Mouse (Mus musculus): Measurements from ENCODE around the gene Cpsf6. TPM values are rescaled to one million over a fixed set of nuclear protein-coding genes. Genes with fewer than 3 reads are reported as not detected.

The Cpsf6 gene
- polyA plus RNA-seq, 1 experiment from 2014 or later, result 93.0 TPM

GRCm38 (mm10) chr10:117406843-117407733 lies 27.3 kb upstream of the Cpsf6 start:
- Histone ChIP-seq H3K4me2 (ENCODE audit: low read length) (no peak overlapping the region), H3K4me3 (ENCODE audit: control insufficient read depth in 1 of 2, insufficient read depth in 1 of 2, low read depth in 1 of 2, low read length in 2 of 2) (no peak overlapping the region), H3K27me3 (ENCODE audit: control insufficient read depth, insufficient read depth, low read length) (no peaks in the 10 kb centered on the region), H3K27ac (replicated peaks in 1 of 2; ENCODE audit: control insufficient read depth in 1 of 2, insufficient read depth in 1 of 2, low read depth in 2 of 2, low read length in 2 of 2) (no peak overlapping the region), H3K4me1 (ENCODE audit: control insufficient read depth in 2 of 2, insufficient read depth in 2 of 2, low read length in 2 of 2) (peaks cover 4 to 6% of the 10 kb centered on the region in 2 experiments; a peak in 2 of 4 replicates), H3K9me3 (ENCODE audit: control insufficient read depth, low read length) (no peaks in the 10 kb centered on the region), H3K9ac (ENCODE audit: low read length) (no peak overlapping the region), H3K36me3 (ENCODE audit: control insufficient read depth, insufficient read depth, low read length) (no peaks in the 10 kb centered on the region)
- ATAC-seq (ENCODE audit: insufficient number of reproducible peaks, insufficient read depth, low FRiP score, low read depth), result no peak
- 87% methylated on average over 8 of the region's 8 CpGs for WGBS

GRCm38 (mm10) chr10:117406283-117406588 lies 26.4 kb upstream of the Cpsf6 start:
- Histone ChIP-seq H3K4me3 (ENCODE audit: control insufficient read depth in 1 of 2, insufficient read depth in 1 of 2, low read depth in 1 of 2, low read length in 2 of 2) (no peak overlapping the region), H3K4me2 (ENCODE audit: low read length) (no peak overlapping the region), H3K9me3 (ENCODE audit: control insufficient read depth, low read length) (no peaks in the 10 kb centered on the region), H3K36me3 (ENCODE audit: control insufficient read depth, insufficient read depth, low read length) (no peaks in the 10 kb centered on the region), H3K9ac (ENCODE audit: low read length) (no peak overlapping the region), H3K27me3 (ENCODE audit: control insufficient read depth, insufficient read depth, low read length) (no peaks in the 10 kb centered on the region), H3K27ac (replicated peaks in 1 of 2; ENCODE audit: control insufficient read depth in 1 of 2, insufficient read depth in 1 of 2, low read depth in 2 of 2, low read length in 2 of 2) (no peak overlapping the region), H3K4me1 (ENCODE audit: control insufficient read depth in 2 of 2, insufficient read depth in 2 of 2, low read length in 2 of 2) (0 out of 4 replicates have a peak, but pooled peaks cover 0 to 2% of the 10 kb centered on the region in 2 experiments)
- ATAC-seq (ENCODE audit: insufficient number of reproducible peaks, insufficient read depth, low FRiP score, low read depth), result no peak
- 70% methylated on average over 5 of the region's 5 CpGs for WGBS

GRCm38 (mm10) chr10:117405526-117406282 lies 25.9 kb upstream of the Cpsf6 start:
- ATAC-seq (ENCODE audit: insufficient number of reproducible peaks, insufficient read depth, low FRiP score, low read depth), result no peak
- H3K4me1 ChIP-seq (ENCODE audit: control insufficient read depth in 2 of 2, insufficient read depth in 2 of 2, low read length in 2 of 2), result 0 out of 4 replicates have a peak, but pooled peaks cover 0 to 2% of the 10 kb centered on the region in 2 experiments
- no peak overlapping the region for H3K4me2 ChIP-seq (ENCODE audit: low read length)
- no peaks in the 10 kb centered on the region for H3K36me3 ChIP-seq (ENCODE audit: control insufficient read depth, insufficient read depth, low read length)
- no peak overlapping the region for H3K27ac ChIP-seq (replicated peaks in 1 of 2; ENCODE audit: control insufficient read depth in 1 of 2, insufficient read depth in 1 of 2, low read depth in 2 of 2, low read length in 2 of 2)
- no peaks in the 10 kb centered on the region for H3K27me3 ChIP-seq (ENCODE audit: control insufficient read depth, insufficient read depth, low read length)
- H3K9me3 ChIP-seq (ENCODE audit: control insufficient read depth, low read length), result no peaks in the 10 kb centered on the region
- no peak overlapping the region for H3K9ac ChIP-seq (ENCODE audit: low read length)
- WGBS, result 73% methylated on average over 6 of the region's 6 CpGs
- H3K4me3 ChIP-seq (ENCODE audit: control insufficient read depth in 1 of 2, insufficient read depth in 1 of 2, low read depth in 1 of 2, low read length in 2 of 2), result no peak overlapping the region

- Histone ChIP-seq H3K4me1 (ENCODE audit: control insufficient read depth in 2 of 2, insufficient read depth in 2 of 2, low read length in 2 of 2) (no peaks in the 10 kb centered on the region), H3K4me2 (ENCODE audit: low read length) (no peak overlapping the region), H3K27me3 (ENCODE audit: control insufficient read depth, insufficient read depth, low read length) (no peaks in the 10 kb centered on the region), H3K4me3 (ENCODE audit: control insufficient read depth in 1 of 2, insufficient read depth in 1 of 2, low read depth in 1 of 2, low read length in 2 of 2) (no peak overlapping the region), H3K9me3 (ENCODE audit: control insufficient read depth, low read length) (no peaks in the 10 kb centered on the region), H3K9ac (ENCODE audit: low read length) (no peak overlapping the region), H3K36me3 (ENCODE audit: control insufficient read depth, insufficient read depth, low read length) (no peaks in the 10 kb centered on the region), H3K27ac (replicated peaks in 1 of 2; ENCODE audit: control insufficient read depth in 1 of 2, insufficient read depth in 1 of 2, low read depth in 2 of 2, low read length in 2 of 2) (no peak overlapping the region)
- 87% methylated on average over 6 of the region's 6 CpGs for WGBS
- ATAC-seq (ENCODE audit: insufficient number of reproducible peaks, insufficient read depth, low FRiP score, low read depth), result no peak
Observed at GRCm38 (mm10) chr10:117404384-117404783, 24.6 kb upstream of the Cpsf6 start.

GRCm38 (mm10) chr10:117403344-117403953 lies 23.6 kb upstream of the Cpsf6 start:
- H3K27me3 ChIP-seq (ENCODE audit: control insufficient read depth, insufficient read depth, low read length), result no peaks in the 10 kb centered on the region
- H3K4me2 ChIP-seq (ENCODE audit: low read length), result no peak overlapping the region
- H3K27ac ChIP-seq (replicated peaks in 1 of 2; ENCODE audit: control insufficient read depth in 1 of 2, insufficient read depth in 1 of 2, low read depth in 2 of 2, low read length in 2 of 2), result no peak overlapping the region
- H3K9me3 ChIP-seq (ENCODE audit: control insufficient read depth, low read length), result no peaks in the 10 kb centered on the region
- no peaks in the 10 kb centered on the region for H3K36me3 ChIP-seq (ENCODE audit: control insufficient read depth, insufficient read depth, low read length)
- no peak overlapping the region for H3K4me3 ChIP-seq (ENCODE audit: control insufficient read depth in 1 of 2, insufficient read depth in 1 of 2, low read depth in 1 of 2, low read length in 2 of 2)
- 82% methylated on average over 15 of the region's 15 CpGs for WGBS
- no peak overlapping the region for H3K9ac ChIP-seq (ENCODE audit: low read length)
- H3K4me1 ChIP-seq (ENCODE audit: control insufficient read depth in 2 of 2, insufficient read depth in 2 of 2, low read length in 2 of 2), result no peaks in the 10 kb centered on the region
- no peak for ATAC-seq (ENCODE audit: insufficient number of reproducible peaks, insufficient read depth, low FRiP score, low read depth)

- Histone ChIP-seq H3K36me3 (ENCODE audit: control insufficient read depth, insufficient read depth, low read length) (no peaks in the 10 kb centered on the region), H3K4me1 (ENCODE audit: control insufficient read depth in 2 of 2, insufficient read depth in 2 of 2, low read length in 2 of 2) (no peaks in the 10 kb centered on the region), H3K4me3 (ENCODE audit: control insufficient read depth in 1 of 2, insufficient read depth in 1 of 2, low read depth in 1 of 2, low read length in 2 of 2) (no peak overlapping the region), H3K9ac (ENCODE audit: low read length) (no peak overlapping the region), H3K27ac (replicated peaks in 1 of 2; ENCODE audit: control insufficient read depth in 1 of 2, insufficient read depth in 1 of 2, low read depth in 2 of 2, low read length in 2 of 2) (no peak overlapping the region), H3K4me2 (ENCODE audit: low read length) (no peak overlapping the region), H3K27me3 (ENCODE audit: control insufficient read depth, insufficient read depth, low read length) (no peaks in the 10 kb centered on the region), H3K9me3 (ENCODE audit: control insufficient read depth, low read length) (no peaks in the 10 kb centered on the region)
- WGBS, result 75% methylated on average over 20 of the region's 20 CpGs
- ATAC-seq (ENCODE audit: insufficient number of reproducible peaks, insufficient read depth, low FRiP score, low read depth), result no peak
Observed at GRCm38 (mm10) chr10:117402403-117403333, 22.9 kb upstream of the Cpsf6 start.

GRCm38 (mm10) chr10:117401364-117401763 lies 21.5 kb upstream of the Cpsf6 start:
- H3K4me2 ChIP-seq (ENCODE audit: low read length), result no peak overlapping the region
- no peaks in the 10 kb centered on the region for H3K9me3 ChIP-seq (ENCODE audit: control insufficient read depth, low read length)
- H3K27ac ChIP-seq (replicated peaks in 1 of 2; ENCODE audit: control insufficient read depth in 1 of 2, insufficient read depth in 1 of 2, low read depth in 2 of 2, low read length in 2 of 2), result no peak overlapping the region
- no peaks in the 10 kb centered on the region for H3K27me3 ChIP-seq (ENCODE audit: control insufficient read depth, insufficient read depth, low read length)
- no peak for ATAC-seq (ENCODE audit: insufficient number of reproducible peaks, insufficient read depth, low FRiP score, low read depth)
- 92% methylated on average over 4 of the region's 4 CpGs for WGBS
- H3K4me3 ChIP-seq (ENCODE audit: control insufficient read depth in 1 of 2, insufficient read depth in 1 of 2, low read depth in 1 of 2, low read length in 2 of 2), result no peak overlapping the region
- H3K4me1 ChIP-seq (ENCODE audit: control insufficient read depth in 2 of 2, insufficient read depth in 2 of 2, low read length in 2 of 2), result peaks cover 0 to 5% of the 10 kb centered on the region in 2 experiments; a peak in 2 of 4 replicates
- H3K36me3 ChIP-seq (ENCODE audit: control insufficient read depth, insufficient read depth, low read length), result no peaks in the 10 kb centered on the region
- H3K9ac ChIP-seq (ENCODE audit: low read length), result no peak overlapping the region
